Mouse (Mus musculus): ENCODE measurements around the gene Rpl18.

The Rpl18 gene

GRCm38 (mm10) chr7:45700301-45701015 is 14.8 kb upstream of the Rpl18 start:
- DNase-seq (ENCODE audit: low read depth in 2 of 2, low spot score in 2 of 2) = peak in 1 of 2 experiments; percentile 66

- DNase-seq (ENCODE audit: low read depth in 2 of 2, low spot score in 2 of 2) = no peak
Observed at GRCm38 (mm10) chr7:45701072-45701471, 14.2 kb upstream of the Rpl18 start.

GRCm38 (mm10) chr7:45701607-45702006 is 13.7 kb upstream of the Rpl18 start:
- no peak for DNase-seq (ENCODE audit: low read depth in 2 of 2, low spot score in 2 of 2)

- DNase-seq (ENCODE audit: low read depth in 2 of 2, low spot score in 2 of 2) = no peak
Observed at GRCm38 (mm10) chr7:45702316-45702715, 12.9 kb upstream of the Rpl18 start.

- DNase-seq (ENCODE audit: low read depth in 2 of 2, low spot score in 2 of 2) = no peak
Observed at GRCm38 (mm10) chr7:45702809-45703520, 12.3 kb upstream of the Rpl18 start.

- DNase-seq (ENCODE audit: low read depth in 2 of 2, low spot score in 2 of 2) = no peak
Observed at GRCm38 (mm10) chr7:45703521-45704033, 11.7 kb upstream of the Rpl18 start.

- DNase-seq (ENCODE audit: low read depth in 2 of 2, low spot score in 2 of 2) = peak in 1 of 2 experiments; percentile 50
Observed at GRCm38 (mm10) chr7:45704046-45704559, 11.2 kb upstream of the Rpl18 start.

- DNase-seq (ENCODE audit: low read depth in 2 of 2, low spot score in 2 of 2) = peak; percentile 98 to 99
Observed at GRCm38 (mm10) chr7:45704730-45705442, 10.4 kb upstream of the Rpl18 start, which contains the start of gene Dbp. Dbp (plus strand) TSS chr7:45705088.

- no peak for DNase-seq (ENCODE audit: low read depth in 2 of 2, low spot score in 2 of 2)
Observed at GRCm38 (mm10) chr7:45705443-45705864, 9.8 kb upstream of the Rpl18 start.

- no peak for DNase-seq (ENCODE audit: low read depth in 2 of 2, low spot score in 2 of 2)
Observed at GRCm38 (mm10) chr7:45705873-45706281, 9.4 kb upstream of the Rpl18 start.

GRCm38 (mm10) chr7:45706721-45707241 is 8.5 kb upstream of the Rpl18 start:
- peak; percentile 76 to 84 for DNase-seq (ENCODE audit: low read depth in 2 of 2, low spot score in 2 of 2)

- peak; percentile 86 to 91 for DNase-seq (ENCODE audit: low read depth in 2 of 2, low spot score in 2 of 2)
Observed at GRCm38 (mm10) chr7:45707375-45707967, 7.8 kb upstream of the Rpl18 start.

- no peak for DNase-seq (ENCODE audit: low read depth in 2 of 2, low spot score in 2 of 2)
Observed at GRCm38 (mm10) chr7:45708221-45708761, 7.0 kb upstream of the Rpl18 start.

- DNase-seq (ENCODE audit: low read depth in 2 of 2, low spot score in 2 of 2) = no peak
Observed at GRCm38 (mm10) chr7:45709036-45709435, 6.2 kb upstream of the Rpl18 start.

- DNase-seq (ENCODE audit: low read depth in 2 of 2, low spot score in 2 of 2) = no peak
Observed at GRCm38 (mm10) chr7:45709677-45710355, 5.4 kb upstream of the Rpl18 start.

GRCm38 (mm10) chr7:45710477-45711191 is 4.6 kb upstream of the Rpl18 start:
- no peak for DNase-seq (ENCODE audit: low read depth in 2 of 2, low spot score in 2 of 2)

- no peak for DNase-seq (ENCODE audit: low read depth in 2 of 2, low spot score in 2 of 2)
Observed at GRCm38 (mm10) chr7:45711316-45712021, 3.8 kb upstream of the Rpl18 start.

- no peak for DNase-seq (ENCODE audit: low read depth in 2 of 2, low spot score in 2 of 2)
Observed at GRCm38 (mm10) chr7:45712022-45712757, 3.1 kb upstream of the Rpl18 start.
